Mouse (Mus musculus) cerebellum, postnatal 10 days (tissue): ENCODE measurements around the gene Dgkb.

Experiments used
- DNase-seq, 2 experiments: peaks; one replicate each; pipeline ENCODE4 v3.0.0; 2021; ENCODE audit warnings: mixed read lengths in 2 of 2

Gene Dgkb

DNA sequence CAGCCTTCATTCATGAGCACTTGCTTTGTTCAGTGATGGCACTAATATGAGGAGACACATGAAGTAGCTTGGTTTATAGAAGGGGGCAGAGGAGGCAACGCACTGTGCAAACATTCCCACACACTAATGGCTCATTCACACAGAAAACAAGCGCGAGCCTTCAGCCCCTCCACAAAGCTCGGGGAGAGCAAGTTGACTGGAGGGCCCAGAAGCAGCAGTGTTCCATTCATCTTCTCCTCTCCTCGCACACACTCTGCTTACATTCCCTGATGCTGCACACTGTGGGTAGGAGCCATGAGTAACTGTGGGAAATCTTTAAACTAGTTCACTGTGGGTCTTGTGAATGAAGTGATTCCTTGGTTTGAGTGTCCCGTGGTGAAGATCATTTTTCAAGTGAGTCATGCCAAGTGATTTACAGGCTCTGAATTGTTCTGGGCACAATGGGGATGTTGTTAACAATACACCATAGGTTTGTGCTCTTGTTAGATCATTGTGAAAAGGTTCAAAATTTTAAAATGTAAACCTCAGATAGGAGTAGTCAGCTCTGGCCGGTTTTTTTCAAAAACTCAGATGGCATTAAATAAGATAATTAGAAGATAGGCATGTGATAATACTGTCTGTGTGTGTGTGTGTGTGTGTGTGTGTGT, 779.0 kb downstream of the Dgkb start:
- DNase-seq: no peak

- no peak for DNase-seq
These were observed 780.6 kb downstream of the Dgkb start for GRCm38 (mm10) chr12:38598096-38598495.

- no peak for DNase-seq
These were observed 782.8 kb downstream of the Dgkb start for GRCm38 (mm10) chr12:38600165-38600845.

DNA sequence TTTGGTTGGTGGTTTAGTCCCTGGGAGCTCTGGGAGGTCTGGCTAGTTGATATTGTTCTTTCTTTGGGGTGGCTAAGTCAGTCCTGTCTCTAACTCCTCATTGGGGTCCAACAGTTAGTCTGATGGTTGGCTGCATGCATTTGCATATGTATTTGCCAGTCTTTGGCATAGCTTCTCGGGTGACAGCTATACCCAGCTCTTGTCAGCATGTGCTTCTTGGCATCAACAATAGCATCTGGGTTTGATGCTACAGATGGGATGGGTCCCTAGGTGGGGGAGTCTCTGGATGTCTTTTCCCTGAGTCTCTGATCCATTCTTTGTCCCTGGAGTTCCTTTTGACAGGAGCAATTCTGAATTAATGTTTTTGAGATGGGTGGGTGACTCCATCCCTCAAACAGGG, 790.6 kb downstream of the Dgkb start:
- DNase-seq: no peak

- no peak for DNase-seq
These were observed 850.7 kb downstream of the Dgkb start for GRCm38 (mm10) chr12:38668265-38668664.
